Mouse (Mus musculus): ENCODE measurements at regions not wholly inside any gene's neighbourhood (a gene's known extent, or its start where the extent isn't known, plus 50 kb on each side); places are given as distances from the start of the nearest gene placed in this dataset.

DNA sequence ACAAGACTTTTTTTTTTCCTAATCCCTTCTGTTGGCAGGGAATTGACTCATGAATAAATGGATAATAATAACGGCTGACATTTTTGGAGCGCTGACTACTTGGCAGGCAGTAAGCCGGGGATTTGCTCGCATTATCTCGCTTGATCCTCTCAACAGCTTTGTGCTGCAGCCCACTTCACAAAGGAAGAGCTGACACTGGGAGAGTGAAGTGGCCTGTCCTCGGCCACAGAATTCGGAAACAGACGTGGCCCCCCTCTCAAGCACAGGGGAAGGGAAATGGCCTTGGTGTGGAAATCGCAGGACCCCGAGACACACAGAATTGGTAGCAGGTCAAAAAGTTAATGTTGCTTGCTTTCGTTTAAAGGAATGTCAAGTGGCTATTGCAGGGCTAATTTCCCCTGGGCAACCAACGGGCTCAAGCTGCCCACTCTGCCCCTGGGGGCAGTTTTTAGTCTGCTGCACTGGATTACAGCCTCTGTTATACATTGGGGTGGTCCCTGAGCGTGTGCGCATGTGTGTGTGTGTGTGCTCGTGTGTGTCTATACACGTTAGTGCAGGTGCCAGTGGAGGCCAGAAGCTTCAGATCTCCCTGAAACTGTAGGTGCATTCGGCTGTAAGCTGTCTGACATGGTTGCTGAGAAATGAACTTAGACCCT is 483.1 kb downstream of the Plcl1 start:
- no peak for DNase-seq (ENCODE audit: low spot score)

DNA sequence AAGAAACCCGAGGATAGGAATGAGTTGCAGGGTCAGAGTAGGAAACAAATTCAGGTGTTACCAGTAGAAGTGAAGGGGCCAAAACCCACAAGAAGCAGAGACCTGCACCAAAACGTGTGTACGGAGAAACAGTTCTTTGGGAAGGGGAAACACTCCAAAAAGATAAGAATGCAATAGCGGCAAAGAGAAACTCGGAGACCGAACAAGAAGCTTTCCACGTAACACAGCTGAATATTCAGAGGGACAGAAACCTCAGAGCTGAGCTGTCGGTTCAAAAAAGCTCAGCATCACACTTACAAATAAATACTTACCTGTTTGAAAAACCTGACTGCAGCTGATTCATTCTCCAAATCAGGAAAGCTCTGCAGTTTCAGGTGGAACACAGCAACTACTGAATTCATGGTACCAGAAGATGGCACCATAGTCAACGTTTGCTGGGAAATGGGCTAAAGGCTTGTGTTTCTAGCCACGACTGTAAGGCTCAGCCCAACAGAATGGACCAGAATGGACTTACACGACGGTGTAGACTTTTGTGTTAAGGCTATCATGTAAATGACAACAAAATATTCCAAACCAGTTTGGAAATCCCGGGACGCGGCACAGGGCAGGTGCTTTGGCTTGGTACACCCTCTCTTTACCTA is 484.9 kb downstream of the Plcl1 start:
- peak; percentile 51 for DNase-seq (ENCODE audit: low spot score)

DNA sequence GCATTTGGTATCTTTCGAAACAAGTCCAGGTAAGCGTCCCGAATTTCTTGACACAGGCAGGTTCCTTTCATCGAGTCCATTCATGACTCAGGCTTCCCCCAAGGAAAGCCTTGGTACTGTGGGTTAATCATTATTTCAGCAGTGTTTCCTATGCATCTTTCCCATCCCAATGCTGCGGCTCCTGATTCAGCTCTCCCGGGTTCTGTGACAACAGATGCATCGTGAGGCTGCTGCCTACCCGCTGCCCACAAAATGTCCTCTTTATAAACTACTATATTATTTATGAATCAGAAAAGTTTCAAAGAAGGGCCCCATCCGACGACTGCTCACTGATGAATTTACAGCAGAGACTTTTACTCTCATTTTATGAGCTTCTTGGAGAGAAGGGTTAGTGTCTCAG is 486.2 kb downstream of the Plcl1 start:
- no peak for DNase-seq (ENCODE audit: low spot score)

GRCm38 (mm10) chr1:55897572-55897971 is 491.9 kb downstream of the Plcl1 start:
- no peak for DNase-seq (ENCODE audit: low spot score)

GRCm38 (mm10) chr1:55898031-55898430 is 492.3 kb downstream of the Plcl1 start:
- DNase-seq (ENCODE audit: low spot score) = no peak

DNA sequence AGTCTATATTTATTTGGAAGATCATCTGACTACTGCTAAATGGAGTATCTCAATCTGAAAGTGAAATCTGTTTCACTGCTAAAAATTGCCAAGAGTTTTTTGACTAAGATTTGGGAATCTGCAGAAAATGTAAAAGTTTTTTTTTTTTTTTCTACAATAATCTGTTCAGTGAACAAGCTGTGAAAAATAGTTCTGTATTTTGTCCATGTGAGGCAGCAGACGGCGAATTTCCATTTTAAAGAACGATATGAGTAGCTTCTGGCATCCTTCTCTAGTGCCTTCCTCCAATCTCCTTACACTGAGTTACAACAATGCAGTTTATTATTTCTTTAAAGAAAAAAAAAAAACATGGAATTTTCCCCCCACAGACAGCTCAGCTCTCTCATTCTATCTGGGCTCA is 494.3 kb downstream of the Plcl1 start:
- DNase-seq (ENCODE audit: low spot score) = no peak

GRCm38 (mm10) chr1:55903177-55903576 is 497.5 kb downstream of the Plcl1 start:
- DNase-seq (ENCODE audit: low spot score) = no peak

DNA sequence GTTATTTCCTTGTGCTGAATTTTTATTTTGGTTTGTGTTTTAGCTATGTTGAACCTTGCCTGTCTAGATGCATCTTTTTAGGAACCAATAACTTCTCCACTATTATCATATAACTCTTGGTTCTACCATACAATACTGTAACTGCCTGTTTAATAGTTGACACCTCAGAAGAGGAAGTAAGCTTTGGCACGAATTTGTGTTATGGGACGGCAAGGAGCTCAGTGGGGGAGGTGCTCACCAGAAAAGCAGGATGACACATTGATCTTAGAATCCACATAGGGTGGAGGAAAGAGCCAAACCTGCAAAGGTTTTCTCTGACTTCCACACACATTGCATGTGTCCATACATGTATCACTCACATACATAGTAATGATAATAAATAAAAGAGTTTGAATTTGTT is 498.9 kb downstream of the Plcl1 start:
- no peak for DNase-seq (ENCODE audit: low spot score)

DNA sequence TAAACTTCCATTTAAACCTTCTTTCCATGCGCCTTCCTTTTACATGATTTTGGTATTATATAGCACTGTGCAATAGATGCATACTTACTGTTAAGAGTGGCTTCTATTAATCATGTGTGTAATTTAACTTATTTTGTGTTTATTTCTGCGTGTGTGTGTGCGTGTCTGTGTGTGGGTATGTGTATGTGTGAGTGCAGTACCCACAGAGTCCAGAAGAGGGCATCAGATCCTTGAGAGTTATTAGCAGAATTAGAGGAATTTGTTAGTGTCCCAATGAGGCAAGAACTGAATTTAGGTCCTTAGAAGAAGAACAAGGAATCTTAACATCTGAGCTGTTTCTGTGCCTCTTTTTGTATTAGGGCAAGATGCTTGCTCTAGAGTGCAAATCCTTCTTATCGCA is 499.5 kb downstream of the Plcl1 start:
- no peak for DNase-seq (ENCODE audit: low spot score)

DNA sequence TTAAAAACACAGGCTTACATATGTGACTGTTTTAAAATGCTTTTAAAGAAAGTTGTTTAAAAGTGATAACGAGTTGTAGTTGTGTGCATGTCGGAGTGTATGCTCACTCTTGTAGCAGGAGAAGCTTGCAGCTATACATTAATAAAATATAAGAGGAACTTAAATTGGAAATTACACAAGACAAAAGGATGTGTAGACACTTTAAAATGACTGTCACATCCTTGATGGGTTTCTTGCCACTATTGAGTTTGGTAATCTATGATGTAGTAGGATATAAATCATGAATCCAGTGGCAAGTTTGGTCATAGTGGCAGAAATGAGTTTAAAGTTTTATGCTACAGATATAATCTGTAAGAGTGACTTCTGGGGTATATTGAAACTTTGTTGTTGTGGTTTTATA is 504.3 kb downstream of the Plcl1 start:
- DNase-seq (ENCODE audit: low spot score) = no peak

DNA sequence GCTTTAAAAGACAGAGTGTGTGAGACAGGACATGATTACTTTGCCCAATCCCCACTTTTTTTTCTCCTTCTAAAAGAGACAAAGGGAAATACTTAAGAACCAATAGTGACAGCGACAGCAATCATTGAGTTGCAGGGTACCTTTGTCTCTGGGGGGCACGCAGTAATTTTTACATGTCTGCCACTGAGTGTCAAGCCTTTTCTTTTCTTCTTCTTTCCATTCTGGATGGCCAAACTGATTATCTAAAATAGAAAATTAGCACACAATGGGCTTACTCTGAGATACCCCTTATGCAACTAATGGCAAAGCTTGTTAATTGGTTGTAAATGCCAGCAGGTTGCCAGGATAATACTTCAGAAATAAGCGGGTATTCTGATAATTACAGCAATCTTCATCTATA is 508.6 kb downstream of the Plcl1 start:
- DNase-seq (ENCODE audit: low spot score) = no peak

DNA sequence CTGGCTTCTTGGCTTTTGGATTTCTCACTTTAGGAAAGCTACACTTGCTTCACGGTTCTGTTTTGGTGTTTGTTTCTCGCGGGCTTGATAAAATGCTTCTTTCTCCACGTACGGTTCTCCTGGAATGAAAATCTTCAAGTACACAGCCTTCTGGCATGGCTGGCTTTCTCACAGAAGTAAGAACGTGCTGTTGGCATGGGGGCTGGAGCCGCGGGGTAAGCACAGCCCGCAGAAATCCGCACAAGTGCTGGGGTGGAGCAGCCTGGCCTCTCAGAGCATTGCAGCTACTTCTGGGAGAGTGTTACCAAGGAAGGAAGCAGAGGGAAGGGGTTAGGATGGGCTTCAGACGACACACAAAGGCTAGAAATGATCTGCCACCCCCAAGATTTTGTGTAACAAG is 510.2 kb downstream of the Plcl1 start:
- DNase-seq (ENCODE audit: low spot score) = no peak

DNA sequence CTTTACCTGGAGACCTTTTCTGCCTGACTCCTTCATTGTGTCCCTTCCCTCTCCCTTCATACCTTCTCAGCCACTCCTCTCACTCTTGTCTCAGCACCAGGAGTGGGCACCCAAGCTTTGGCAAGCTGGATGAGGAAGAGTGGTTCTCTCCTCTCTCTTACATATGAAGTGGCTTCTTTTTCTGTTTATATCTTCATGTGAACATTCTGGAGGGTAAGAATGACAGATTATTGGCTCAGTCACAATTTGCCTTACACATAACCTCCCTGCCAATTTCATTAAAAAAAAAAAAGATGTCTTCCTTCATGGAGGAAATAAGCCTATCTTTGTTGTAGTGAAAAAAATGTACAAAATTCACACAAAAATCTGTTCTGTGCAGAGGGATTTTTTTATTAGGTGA is 513.8 kb downstream of the Plcl1 start:
- DNase-seq (ENCODE audit: low spot score) = no peak

DNA sequence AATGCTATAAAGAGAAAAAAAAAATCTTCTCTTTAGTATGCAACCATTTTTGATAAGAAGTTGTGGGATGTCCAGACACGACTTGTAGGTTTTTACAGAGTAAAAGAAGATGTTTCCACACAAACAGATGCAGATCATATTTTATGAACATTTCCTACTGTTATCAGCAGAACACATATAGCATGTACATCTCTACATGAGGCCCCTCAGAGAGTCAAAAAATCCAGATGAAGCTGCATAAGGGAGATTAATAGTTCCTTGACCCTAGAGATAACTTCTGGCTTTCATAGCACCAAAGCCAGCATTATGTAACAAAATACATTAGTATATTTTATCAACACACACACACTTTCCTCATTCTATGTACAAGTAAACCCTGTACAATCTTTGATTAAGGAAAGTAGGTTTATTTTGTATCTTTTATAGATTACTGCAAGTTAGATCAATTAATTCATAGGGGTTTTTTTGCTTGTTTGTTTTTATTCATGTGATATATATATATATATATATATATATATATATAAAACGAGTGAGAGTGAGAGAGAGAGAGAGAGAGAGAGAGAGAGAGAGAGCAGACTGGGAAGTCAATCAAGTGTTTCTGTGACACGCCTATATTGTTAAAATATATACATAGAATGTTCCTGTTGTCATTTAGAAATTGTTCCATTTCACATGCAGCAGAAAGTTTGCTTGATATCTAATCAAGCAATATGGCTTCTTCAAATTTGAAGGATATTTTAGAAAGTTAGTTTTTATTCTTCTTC is 541.2 kb downstream of the Plcl1 start:
- DNase-seq (ENCODE audit: low spot score) = no peak

DNA sequence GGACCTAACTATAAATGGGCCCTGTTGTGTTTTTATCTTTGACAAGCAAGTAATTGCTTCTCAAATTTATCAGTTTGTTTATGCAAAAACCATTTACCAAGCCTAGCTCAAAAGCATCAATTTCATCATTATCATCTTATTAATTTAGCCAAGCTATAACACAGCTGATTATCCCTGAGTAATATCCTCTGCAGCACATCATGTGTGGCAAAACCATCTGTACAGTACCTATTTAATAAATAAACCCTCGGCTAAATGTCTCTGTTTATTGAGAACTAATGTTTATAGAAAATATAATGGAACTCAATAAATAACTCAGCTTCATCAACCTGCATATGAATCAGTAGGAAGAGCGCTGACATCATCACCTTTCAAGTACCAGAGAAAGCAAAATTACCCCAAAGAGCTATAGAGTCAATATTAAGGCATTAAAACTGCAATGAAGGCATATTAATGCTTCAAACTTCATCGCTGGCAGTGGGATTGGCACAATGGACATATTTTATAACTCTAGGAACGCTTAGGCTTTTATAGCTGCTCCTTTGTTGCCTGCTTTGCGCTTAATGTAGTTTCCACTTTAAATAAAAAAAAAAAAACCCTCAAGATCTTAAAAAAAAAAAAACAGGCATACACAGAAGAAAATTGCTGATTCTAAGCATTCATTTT is 542.0 kb downstream of the Plcl1 start:
- DNase-seq (ENCODE audit: low spot score) = no peak

DNA sequence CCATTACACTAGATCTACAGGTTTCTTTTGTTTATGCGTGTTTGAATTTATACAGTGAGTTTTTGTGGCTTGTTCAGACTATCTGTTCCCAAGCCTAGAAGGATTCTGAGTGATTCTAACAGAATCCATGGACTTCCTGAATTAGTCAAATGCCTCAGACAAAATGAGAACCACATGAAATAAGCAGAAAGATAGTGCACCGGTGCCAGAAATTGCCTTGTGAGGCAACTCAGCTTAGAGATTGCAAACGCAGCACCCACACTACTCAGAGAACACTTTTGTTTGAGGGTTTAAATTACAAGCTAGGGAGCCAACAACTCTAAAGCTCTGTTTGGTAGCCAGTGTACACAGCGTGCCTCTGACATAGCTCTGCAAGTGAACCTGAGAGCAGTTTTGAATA is 543.9 kb downstream of the Plcl1 start:
- no peak for DNase-seq (ENCODE audit: low spot score)

DNA sequence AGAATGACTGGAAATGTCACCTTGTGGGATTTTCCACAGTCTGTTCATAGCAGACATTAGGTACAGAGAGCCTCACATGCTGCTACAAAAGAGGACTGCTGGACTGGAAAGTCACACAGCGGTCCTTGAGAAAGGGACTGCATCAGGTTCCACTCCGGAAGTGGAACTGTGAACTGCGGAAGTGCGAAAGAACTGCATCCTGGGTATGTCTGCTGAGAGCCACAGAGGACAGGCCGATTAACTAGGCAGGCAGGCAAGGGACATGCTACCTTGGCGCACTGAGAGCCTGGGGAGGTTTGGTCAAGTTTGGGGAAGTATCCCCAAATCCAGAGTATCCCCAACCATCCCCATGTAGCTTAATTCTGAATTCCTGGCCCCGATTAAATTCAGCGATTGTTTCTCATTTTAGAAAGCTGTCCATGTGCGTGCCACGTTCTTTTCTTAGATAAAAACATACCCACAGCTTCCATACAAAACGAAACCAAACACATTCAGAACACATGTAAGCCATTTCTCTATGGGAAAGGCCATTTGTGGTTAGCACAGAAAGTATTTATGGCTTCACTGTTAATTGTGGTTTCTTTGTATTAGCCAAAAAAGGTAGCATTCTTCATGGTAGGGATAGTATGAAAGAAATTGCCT is 552.2 kb downstream of the Plcl1 start:
- no peak for DNase-seq (ENCODE audit: low spot score)

DNA sequence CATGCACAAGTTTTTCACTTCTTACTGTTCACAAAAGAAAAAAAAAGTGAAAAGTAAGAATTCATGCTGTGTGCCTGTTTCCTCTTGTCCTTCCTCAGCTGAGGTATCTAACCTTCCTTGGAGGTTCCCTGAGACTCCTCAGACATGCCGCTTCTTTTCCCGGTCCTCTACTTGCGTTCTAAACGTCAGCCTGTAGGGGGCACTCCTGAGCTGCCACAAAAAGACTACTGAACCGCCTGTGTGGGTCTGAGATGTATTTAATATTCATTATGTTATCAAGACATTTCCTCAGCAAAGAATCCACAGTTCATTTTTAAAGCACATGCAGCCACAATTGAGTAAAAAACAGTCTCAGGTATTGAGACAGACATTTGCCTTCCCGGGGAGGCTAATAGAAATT is 554.6 kb downstream of the Plcl1 start:
- DNase-seq (ENCODE audit: low spot score) = peak; percentile 61

DNA sequence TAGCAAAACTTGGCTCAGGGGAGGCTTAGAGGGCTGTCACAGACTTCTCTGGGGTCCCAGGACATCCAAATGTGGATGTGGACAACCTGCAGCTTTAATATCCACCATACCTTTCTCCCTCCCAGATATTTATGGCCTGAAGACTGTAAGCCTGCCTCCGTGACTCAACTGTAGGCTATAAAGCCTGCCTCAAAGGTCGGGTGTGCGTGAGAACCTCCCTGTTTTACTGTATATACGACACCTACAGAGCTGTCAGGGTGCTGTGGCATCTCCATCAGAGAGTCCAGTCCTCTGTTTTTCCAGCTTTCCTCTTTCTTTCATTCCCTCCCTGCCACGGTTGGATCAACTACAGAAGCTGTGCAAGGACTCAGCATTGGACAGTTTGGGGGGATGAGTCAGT is 558.1 kb downstream of the Plcl1 start:
- DNase-seq (ENCODE audit: low spot score) = no peak

DNA sequence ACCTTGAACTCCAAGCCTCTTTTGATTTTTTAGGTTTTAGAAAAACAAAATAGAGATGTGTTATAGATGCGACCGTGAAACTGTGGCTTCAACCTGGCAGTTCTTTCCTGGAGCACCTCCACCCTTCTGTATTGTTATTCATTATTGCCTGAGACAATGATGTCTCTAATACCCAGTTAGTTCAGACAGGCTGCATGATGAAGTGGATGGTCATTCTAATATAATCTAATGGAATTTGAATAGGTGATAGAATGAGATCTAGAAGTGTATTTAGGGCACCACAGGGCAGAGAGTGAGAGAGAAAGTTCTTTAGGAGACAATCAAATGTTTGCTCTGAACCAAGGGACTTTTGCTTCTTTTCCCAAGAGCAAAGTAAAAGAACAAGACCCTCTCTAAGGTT is 560.6 kb downstream of the Plcl1 start:
- DNase-seq (ENCODE audit: low spot score) = no peak

- DNase-seq (ENCODE audit: low spot score) = no peak
These were observed 562.1 kb downstream of the Plcl1 start for GRCm38 (mm10) chr1:55967869-55968268.

DNA sequence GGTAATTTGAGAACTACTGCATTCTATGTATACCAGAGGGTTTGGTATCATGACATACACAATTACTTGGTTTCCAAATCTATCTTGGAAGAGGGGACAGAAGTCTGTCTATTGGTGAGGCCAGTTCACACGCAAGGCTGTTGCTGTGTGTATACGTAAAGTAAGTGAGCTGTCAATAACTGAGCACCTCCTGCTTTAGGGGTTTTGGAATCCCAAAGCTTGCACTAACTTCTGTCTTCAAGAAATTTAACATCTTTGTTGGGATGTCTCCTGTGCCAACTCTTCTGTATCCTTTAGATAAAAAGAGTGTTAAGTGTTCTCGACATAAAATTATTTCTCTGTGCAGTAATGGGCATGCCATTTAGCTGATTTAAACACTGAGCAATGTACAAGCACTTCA is 572.1 kb downstream of the Plcl1 start:
- DNase-seq (ENCODE audit: low spot score) = no peak

All from adipocyte (in vitro differentiated cells).